Mouse (Mus musculus) liver, embryonic 13.5 days (tissue): ENCODE measurements around the gene Foxn3. TPM values are rescaled to one million over a fixed set of nuclear protein-coding genes. Genes with fewer than 3 reads are reported as not detected.

Experiments used
- ATAC-seq: fragments of 200-750 bp; cut with Nextera tagmentation; 2 replicates; pipeline ENCODE4 v1.8.0; 2017; ENCODE audit warnings: low read depth, mild to moderate bottlenecking, moderate number of reproducible peaks, moderate library complexity
- DNase-seq: peaks from one replicate; pipeline ENCODE4 v3.0.0; 2022
- H3K27ac ChIP-seq: fragments of 300-500 bp; sonication (generic); 2 replicates; pipeline ENCODE4 v1.5.1; 2015; ENCODE audit warnings: moderate library complexity, mild to moderate bottlenecking, inconsistent platforms
- H3K27me3 ChIP-seq: fragments of 300-500 bp; sonication (generic); 2 replicates; pipeline ENCODE4 v1.6.1; 2015; ENCODE audit warnings: mild to moderate bottlenecking, inconsistent platforms
- H3K36me3 ChIP-seq: fragments of 300-500 bp; sonication (generic); 2 replicates; pipeline ENCODE4 v1.6.1; 2015; ENCODE audit warnings: mild to moderate bottlenecking, inconsistent platforms
- H3K4me1 ChIP-seq: fragments of 300-500 bp; sonication (generic); replicated peaks from 2 replicates; pipeline ENCODE4 v1.6.1; 2015; ENCODE audit warnings: inconsistent platforms
- H3K4me2 ChIP-seq: fragments of 300-500 bp; sonication (generic); 2 replicates; pipeline ENCODE4 v1.6.1; 2015; ENCODE audit warnings: inconsistent platforms, mild to moderate bottlenecking, moderate library complexity
- H3K4me3 ChIP-seq: fragments of 300-500 bp; sonication (generic); replicated peaks from 2 replicates; pipeline ENCODE4 v1.5.1; 2015; ENCODE audit warnings: mild to moderate bottlenecking, inconsistent platforms
- H3K9ac ChIP-seq: fragments of 300-500 bp; sonication (generic); 2 replicates; pipeline ENCODE4 v1.6.1; 2015; ENCODE audit warnings: mild to moderate bottlenecking, inconsistent platforms
- H3K9me3 ChIP-seq: fragments of 300-500 bp; sonication (generic); replicated peaks from 2 replicates; pipeline ENCODE4 v1.6.1; 2016; ENCODE audit warnings: inconsistent platforms
- WGBS: fragments of 180-500 bp; shearing (Covaris S2); methylation state at CpG from one replicate; pipeline ENCODE4 v1.1.7; 2015; ENCODE audit not compliant: insufficient replicate concordance; 5-methylcytosine and 5-hydroxymethylcytosine counted together
- polyA plus RNA-seq: library from polyadenylated mRNA; unstranded; fragments of >200 nt; fragmentation: Nextera tagmentation; extraction: Ambion mirVana; gene quantifications from 2 replicates; pipeline ENCODE4 v1.2.1, GENCODE M21; 2015

Gene Foxn3
- polyA plus RNA-seq, 1 experiment from 2014 or later: 18.1 TPM

DNA sequence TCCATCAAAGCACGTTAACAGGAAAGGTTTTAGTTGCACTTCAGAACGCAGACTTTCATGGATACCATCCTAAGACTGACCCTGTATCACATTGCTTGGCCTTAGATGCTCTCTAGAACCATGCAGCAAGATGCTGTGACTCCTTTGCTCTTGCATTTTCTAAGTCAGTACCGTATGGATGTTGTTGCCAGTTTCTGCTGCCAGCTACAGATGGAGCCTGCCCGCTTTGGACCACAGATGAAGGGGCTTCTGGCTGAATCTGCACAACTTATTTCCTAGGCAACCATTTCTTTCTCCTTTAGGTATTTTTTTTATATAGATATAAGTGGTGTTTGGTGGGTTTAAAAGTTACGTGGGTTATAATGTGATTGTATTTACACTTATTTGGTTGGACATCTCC is 407.5 kb downstream of the Foxn3 start:
- Histone ChIP-seq H3K9ac (no peak overlapping the region), H3K4me1 (no peaks in the 10 kb centered on the region), H3K4me2 (no peak overlapping the region), H3K27ac (no peak overlapping the region), H3K4me3 (no peak overlapping the region), H3K9me3 (0 out of 2 replicates have a peak, but pooled peaks cover 3% of the 10 kb centered on the region), H3K27me3 (no peaks in the 10 kb centered on the region), H3K36me3 (no peaks in the 10 kb centered on the region)
- DNase-seq (no peak), ATAC-seq (no peak)
- WGBS: 72% methylated on average over 5 of the region's 5 CpGs

DNA sequence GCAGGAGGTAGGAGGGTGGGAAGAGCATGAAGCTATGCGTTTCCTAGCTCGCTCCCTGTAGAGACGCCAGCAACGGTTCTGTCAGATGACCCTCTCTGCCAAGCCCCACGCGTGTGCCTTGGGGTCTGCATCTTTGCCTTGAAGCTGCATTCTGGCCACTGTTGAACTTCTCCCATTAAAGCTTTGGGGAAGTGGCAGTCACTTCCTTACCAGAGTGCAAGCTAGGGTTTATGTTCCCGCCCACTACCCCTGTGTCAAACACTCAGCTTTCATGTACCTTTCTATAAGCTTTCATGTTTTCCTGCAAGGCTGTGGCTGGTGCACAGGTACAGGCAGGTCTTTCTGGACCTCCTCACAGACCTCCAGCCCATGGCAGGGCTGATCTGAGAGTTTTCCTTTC is 409.2 kb downstream of the Foxn3 start:
- H3K9ac ChIP-seq: no peak overlapping the region
- ATAC-seq: no peak
- H3K36me3 ChIP-seq: no peaks in the 10 kb centered on the region
- no peak overlapping the region for H3K4me2 ChIP-seq
- no peaks in the 10 kb centered on the region for H3K27me3 ChIP-seq
- no peak for DNase-seq
- WGBS: 67% methylated on average over 7 of the region's 7 CpGs
- 0 out of 2 replicates have a peak, but pooled peaks cover 3% of the 10 kb centered on the region for H3K9me3 ChIP-seq
- H3K27ac ChIP-seq: no peak overlapping the region
- H3K4me3 ChIP-seq: no peak overlapping the region
- H3K4me1 ChIP-seq: no peaks in the 10 kb centered on the region

DNA sequence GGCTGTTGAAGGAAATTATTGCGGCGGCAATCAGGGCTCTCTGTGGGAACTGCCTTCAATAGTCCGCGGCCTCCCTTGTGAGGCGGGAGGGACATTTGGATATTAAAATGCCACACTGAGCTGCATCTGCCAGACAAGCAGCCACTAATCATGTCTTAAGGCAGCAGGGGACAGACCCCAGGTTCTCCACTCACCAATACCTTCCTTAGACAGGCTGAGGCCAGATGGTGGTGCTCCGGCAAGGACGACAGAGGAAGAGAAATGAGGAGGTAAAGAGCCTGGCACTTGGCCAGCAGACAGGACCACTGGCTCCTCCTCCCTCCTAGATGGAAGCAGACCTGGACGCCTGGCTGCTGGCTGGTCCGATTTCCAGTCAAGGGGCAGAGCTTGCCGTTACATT is 409.7 kb downstream of the Foxn3 start:
- H3K9me3 ChIP-seq: 0 out of 2 replicates have a peak, but pooled peaks cover 4% of the 10 kb centered on the region
- no peak for ATAC-seq
- no peak overlapping the region for H3K4me3 ChIP-seq
- no peak overlapping the region for H3K27ac ChIP-seq
- no peaks in the 10 kb centered on the region for H3K27me3 ChIP-seq
- no peaks in the 10 kb centered on the region for H3K4me1 ChIP-seq
- H3K4me2 ChIP-seq: no peak overlapping the region
- 71% methylated on average over 10 of the region's 10 CpGs for WGBS
- DNase-seq: no peak
- no peak overlapping the region for H3K9ac ChIP-seq
- H3K36me3 ChIP-seq: no peaks in the 10 kb centered on the region

DNA sequence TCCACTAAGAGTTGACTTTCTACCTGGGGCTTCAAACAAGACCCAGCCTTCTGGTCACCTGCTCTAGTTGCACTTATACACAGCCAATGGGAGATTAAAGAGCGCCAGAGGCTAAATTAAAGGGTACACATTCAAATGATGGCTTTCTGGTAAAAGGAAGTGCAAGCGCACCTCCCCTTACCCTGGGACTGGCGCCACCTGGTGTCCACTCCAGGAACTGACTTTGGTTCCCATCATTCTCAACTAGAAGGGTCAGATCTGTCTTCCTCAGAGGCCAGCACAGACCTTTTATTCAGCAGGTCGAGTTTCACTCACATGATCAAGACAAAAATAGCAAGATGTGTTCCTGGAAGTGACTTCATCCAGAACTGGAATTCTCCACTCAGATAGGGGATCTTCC is 413.3 kb downstream of the Foxn3 start:
- Histone ChIP-seq H3K27ac (no peak overlapping the region), H3K9ac (no peak overlapping the region), H3K27me3 (no peaks in the 10 kb centered on the region), H3K9me3 (0 out of 2 replicates have a peak, but pooled peaks cover 2% of the 10 kb centered on the region), H3K4me1 (no peaks in the 10 kb centered on the region), H3K4me2 (no peak overlapping the region), H3K4me3 (no peak overlapping the region), H3K36me3 (no peaks in the 10 kb centered on the region)
- DNase-seq (no peak), ATAC-seq (no peak)
- WGBS: 27% methylated on average over 4 of the region's 4 CpGs

DNA sequence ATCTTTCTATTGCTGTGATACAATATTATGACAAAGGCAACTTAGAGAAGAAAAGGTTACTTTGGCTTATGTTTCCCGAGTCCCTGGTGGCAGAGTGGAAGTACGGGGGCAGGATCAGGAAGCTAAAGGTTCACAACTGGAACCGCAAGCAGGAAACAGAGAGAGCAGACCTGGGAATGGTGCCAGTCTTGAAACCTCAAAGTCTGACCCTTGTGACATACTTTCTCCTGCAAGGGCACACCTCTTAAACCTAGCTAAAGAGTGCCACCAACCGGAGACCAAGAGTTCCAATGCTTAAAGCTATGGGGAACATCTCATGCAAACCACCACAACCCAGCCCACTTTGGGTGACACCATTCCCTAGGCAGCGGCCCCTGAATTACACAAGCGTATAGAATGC is 414.2 kb downstream of the Foxn3 start:
- WGBS: 68% methylated on average over 6 of the region's 6 CpGs
- no peaks in the 10 kb centered on the region for H3K36me3 ChIP-seq
- 0 out of 2 replicates have a peak, but pooled peaks cover 2% of the 10 kb centered on the region for H3K9me3 ChIP-seq
- H3K4me3 ChIP-seq: no peak overlapping the region
- H3K27ac ChIP-seq: no peak overlapping the region
- DNase-seq: no peak
- H3K4me2 ChIP-seq: no peak overlapping the region
- H3K9ac ChIP-seq: no peak overlapping the region
- ATAC-seq: no peak
- no peaks in the 10 kb centered on the region for H3K4me1 ChIP-seq
- no peaks in the 10 kb centered on the region for H3K27me3 ChIP-seq
